Mouse (Mus musculus): ENCODE measurements around the gene Dctn2. TPM values are rescaled to one million over a fixed set of nuclear protein-coding genes. Genes with fewer than 3 reads are reported as not detected.

The Dctn2 gene
- 100 to 1,000 TPM; 271 to 276 TPM for total RNA-seq (2021)

DNA sequence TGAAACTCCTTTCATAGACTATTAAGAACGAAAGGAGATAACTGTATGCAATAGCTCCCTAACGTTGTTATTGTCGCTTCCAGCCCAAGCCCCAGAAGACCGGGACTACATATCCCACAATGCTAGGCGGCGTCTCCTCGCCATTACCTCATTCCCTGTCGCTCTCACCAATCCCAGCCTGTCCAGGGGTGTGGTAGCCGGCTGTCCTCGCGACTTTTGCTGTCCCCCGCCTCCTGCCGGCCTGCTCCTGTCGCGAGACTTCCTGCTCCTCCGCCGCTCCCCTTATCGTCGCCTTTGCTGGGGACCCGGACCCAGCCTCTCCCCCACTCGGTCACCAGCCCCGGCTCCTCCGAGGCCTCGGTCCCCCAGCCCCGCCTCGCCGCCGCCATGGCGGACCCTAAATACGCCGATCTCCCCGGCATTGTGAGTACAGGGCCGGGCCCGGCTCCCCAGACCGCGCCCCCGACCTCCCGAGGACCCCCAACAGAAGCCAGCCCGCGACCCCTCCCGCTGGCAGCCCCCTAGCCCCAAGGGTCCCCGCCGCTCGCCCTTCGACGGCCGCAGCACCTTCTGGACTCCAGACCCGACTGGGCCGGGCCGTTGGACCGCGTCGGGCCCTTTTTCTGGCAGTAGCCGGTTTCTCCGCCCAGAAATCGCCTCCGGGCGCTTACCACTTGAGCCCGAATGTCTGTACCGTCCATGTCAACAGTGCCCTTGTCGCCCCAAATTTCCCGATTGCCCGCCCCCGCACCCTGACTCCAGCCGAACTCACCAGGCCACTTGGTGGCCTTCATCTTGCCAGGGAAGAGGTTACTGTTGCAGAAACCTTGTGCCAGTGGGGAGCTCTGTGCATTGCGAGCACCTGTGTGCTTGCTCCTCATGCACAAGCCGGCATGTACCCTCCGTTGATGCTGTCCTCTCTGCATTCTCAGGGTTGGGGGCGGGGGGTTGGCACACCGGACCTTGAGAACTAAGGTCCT, at the start of gene Dctn2:
Gene Dctn2 (plus strand): TSS at position 257 of the 980 bp plus-strand sequence.
- peak; percentile 79 to 89 for DNase-seq (ENCODE audit: extremely low spot score in 1 of 2, low spot score in 1 of 2)

DNA sequence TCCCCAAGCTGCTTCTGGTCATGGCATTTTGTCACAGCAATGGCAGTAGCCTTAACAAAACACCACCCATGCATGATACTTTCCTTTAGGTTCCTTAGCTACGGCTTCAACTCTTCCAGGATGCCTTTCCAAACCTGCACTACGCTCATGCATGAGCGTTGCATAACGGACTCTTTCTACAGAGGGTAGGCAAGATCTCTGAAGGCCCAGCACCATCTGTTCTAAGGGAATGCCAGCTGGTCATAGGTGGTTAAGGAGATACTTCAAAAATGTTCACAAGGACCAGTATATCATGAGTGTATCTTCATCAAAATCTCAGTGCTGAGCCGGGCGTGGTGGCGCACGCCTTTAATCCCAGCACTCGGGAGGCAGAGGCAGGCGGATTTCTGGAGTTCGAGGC, 49.7 kb upstream of the Dctn2 start:
- DNase-seq (ENCODE audit: extremely low spot score in 1 of 2, low spot score in 1 of 2) = no peak

DNA sequence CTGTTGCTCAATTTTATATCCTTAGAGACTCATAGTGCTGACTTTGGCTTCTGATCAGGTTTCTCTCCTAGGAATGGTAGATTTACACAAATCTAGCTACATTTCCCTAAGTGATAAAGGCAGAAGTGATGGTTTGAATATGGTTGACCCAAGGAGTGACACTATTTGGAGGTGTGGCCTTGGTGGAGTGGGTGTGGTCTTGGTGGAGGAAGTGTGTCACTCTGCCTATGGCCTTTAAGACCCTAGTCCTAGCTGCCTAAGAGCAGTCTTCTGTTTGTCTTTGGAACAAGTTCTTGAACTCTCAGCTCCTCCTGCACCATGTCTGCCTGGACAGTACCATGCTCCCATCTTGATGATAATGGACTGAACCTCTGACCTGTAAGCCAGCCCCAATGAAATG, 49.0 kb upstream of the Dctn2 start:
- DNase-seq (ENCODE audit: extremely low spot score in 1 of 2, low spot score in 1 of 2) = no peak

DNA sequence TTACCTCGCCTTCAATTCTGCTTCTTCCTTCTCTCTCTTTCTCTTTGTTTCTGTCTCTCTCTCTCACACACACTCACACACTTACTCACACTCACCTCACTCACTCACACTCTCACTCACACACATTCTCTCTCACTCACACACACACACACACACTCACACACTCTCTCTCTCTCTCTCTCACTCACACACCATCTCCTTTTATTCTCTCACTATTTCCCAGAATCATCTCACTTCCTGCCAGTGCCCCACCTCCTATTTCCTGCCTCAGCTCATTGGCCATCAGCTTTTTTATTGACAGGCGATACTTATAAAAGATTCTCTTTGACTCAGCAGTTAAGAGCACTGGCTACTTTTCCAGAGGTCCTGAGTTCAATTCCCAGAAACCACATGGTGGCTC, 47.8 kb upstream of the Dctn2 start:
- no peak for DNase-seq (ENCODE audit: extremely low spot score in 1 of 2, low spot score in 1 of 2)

DNA sequence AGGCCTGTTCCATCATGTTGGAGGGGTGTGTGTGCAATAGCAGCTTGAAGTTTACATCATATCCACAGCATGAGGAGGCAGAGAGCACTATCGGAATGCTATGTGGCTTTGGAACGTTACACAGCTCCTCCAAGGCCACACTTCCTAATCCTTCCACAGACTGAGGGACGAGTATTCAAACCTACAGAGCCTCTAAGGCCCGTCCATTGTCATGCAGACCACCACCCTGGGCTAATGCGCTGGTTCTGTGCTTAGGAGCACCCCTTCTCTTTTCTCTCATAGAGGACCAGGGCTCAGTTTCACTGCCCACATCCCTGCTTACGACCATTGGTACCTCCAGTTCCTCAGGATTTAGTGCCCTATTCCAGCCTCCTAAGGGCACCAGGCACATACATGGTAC, 41.0 kb upstream of the Dctn2 start:
- DNase-seq (ENCODE audit: extremely low spot score in 1 of 2, low spot score in 1 of 2) = no peak

DNA sequence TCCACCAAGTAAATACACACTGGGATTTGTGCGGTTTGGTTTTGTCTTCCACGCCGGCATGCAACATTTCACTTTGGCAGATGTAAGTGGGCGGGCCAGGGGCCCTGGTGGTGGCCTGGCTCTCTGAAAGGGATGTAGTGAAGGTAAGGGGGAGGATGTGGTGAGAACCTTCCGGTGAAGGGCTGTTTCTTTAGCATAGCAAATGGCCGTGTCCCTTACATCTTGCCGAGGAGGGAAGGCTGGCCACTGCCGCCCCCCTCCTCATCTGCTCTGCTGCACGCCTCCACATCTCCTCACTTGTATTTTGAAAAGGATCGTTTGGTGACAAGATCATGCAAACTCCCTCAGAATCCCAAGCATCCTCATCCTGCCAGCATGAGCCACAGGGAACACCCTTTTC, 40.4 kb upstream of the Dctn2 start:
- DNase-seq (ENCODE audit: extremely low spot score in 1 of 2, low spot score in 1 of 2) = no peak

DNA sequence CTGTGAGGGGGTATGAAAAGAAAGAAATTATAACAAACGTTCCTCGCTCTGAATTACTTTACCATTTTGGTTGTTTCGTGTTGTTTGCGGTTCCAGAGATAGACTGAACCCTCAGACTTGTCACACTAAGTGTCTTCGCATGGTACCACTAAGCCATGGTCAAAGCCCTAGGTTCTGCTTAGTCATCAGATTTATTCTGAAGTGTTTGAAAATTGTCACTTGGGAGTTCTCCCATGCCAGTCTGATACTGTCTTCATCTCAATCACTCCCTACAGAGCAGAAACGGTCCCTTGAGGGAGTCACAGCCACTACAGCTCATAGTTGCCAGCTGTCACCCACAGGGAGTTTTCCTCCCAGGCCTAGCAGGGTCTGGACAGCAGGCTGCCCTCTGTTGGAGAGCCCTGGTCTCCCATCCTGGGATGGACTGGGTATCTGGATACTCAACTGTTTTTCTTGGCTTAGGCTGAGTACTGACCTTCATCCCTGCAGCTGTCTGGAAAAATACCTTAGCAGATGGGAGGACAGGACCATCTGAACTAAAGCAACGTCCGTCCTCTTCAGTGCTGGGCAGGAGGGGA, 39.8 kb upstream of the Dctn2 start:
- DNase-seq (ENCODE audit: extremely low spot score in 1 of 2, low spot score in 1 of 2) = no peak

DNA sequence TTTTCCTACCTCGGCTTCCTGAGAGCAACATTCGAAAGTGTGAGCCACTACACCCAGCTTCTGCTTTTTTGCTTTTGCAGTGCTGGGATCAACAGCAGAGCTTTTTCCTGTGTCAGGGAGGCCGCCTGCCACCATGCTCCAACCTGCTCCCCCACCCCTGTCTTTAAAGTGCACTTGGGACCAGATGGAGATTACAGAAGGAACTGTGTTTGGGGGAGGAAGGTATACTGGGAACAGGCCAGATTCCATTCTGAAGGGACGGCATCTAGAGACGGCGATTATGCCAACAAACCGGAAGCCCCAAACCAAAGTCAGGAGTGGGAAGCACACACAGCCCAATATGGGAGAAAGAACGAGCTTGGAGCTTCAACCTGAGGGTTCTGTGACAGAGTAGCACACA, 39.0 kb upstream of the Dctn2 start:
- no peak for DNase-seq (ENCODE audit: extremely low spot score in 1 of 2, low spot score in 1 of 2)

DNA sequence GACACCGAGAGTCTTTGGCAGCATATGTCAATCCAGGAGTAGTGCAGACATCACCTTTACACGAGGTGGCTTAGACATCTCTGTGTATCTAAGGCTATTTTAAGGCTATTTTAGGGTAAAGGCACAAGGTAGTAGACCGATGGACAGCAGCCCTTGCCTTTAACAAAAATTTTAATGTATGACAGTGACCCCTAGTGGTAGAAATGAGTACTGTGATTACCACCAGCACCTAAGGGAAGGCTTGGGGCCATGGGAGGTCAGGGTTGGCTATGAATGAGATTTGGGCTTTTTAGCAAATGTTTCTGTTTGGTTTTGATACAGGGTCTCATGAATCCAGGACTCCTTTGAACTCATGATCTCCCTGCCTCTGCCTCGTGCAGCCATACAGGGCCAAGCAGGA, 37.3 kb upstream of the Dctn2 start:
- DNase-seq (ENCODE audit: extremely low spot score in 1 of 2, low spot score in 1 of 2) = peak in 1 of 2 experiments; percentile 29

DNA sequence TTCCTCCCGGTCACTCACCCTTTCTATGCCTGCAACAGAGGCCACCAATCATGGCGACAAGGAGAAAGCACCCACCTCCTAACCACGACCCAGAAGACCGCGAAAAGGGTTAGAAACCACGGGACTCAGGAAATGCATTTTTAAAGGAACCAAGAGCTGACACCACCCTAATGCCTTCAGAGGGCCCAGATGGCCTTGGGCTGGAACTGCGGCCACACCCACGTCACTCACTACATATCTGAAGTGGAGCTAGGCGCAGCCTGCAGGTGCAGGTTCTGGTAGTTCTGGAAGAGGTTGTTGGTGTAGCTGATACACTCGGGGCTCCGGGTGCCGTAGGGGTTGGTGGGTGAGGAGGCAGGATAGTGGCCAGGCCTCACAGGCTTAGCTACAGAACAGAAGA, 35.5 kb upstream of the Dctn2 start:
- DNase-seq (ENCODE audit: extremely low spot score in 1 of 2, low spot score in 1 of 2) = no peak

DNA sequence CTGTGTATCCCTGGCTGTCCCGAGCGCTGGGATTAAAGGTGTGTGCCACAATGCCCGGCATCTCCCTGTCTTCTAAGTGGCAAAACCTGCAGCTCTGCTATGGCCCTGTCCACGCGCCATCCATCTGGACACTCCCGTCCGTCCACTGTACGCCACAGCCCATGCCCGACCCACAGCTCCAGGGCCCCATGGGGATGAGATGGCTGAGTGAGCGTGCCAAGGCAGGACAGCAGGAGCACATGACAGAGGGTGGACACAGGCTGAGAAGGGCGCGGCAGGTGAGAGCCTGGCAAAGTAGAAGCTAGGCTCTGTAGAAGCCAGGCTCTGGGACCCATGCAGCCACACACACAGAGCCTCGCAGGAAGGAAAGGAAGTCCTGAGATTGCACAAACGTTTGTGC, 34.4 kb upstream of the Dctn2 start:
- DNase-seq (ENCODE audit: extremely low spot score in 1 of 2, low spot score in 1 of 2) = no peak

DNA sequence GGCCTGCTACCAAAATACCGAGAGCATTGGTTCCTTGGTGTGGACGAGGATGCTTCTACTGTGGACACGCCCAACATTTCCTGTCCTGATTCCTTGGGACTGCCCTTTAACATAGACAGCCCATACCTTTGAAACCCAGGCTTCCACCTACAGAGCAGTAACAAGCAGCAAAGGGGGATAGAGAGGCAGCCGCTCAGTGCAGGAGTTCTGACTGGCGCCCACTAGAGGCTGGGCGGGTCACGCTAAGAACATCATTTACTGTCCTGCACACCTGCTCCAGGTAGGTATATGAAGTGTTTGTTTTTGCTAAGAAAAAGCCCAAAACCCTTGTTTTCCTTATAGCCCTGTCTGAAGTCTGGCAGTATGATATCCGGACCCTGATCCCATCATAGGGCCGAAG, 33.0 kb upstream of the Dctn2 start:
- no peak for DNase-seq (ENCODE audit: extremely low spot score in 1 of 2, low spot score in 1 of 2)

DNA sequence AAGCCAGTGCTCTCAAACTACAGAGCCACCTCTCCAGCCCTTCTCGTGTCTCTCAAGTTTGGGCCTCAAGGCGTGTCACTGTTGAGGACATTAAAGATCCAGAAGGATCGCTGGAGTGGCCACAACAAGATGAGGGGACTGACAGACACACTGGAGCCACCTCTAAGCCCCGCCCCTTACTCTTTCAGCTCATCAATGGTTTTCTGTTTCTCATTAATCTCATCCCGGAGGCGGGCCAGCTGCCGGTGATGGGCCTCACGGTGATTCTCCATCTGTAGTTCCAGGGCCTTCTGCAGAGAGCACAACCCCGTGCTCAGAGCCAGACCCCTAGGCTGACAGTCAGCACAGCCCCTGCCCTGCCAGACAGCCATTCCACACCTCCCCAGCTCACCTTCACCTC, 29.6 kb upstream of the Dctn2 start:
- DNase-seq (ENCODE audit: extremely low spot score in 1 of 2, low spot score in 1 of 2) = no peak

DNA sequence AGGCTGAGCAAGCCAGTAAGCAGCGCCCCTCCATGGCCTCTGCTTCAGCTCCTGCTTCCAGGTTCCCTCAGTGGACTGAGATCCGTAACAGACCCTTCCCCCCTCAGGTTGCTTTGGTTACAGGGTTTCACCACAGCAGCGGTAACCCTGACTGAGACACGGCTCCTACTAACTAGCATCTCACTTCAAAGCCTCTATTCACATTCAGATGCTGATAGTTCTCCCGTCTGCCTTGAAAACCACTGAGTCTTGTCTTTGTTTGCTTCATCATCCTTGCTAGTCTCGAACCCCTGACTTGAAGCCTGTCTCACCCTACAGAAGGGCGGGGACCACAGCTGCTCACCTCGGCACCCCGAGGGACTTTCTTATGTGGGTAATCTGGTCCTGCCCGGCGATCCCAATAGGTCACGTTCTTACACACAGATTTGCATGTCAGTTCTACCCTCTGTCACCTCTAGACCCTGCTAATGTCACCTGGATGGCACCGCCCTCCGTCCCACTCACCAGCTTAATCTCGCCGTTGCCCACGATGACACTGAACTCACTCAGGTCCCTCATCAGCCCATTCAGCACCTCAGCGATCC, 27.8 kb upstream of the Dctn2 start:
- DNase-seq (ENCODE audit: extremely low spot score in 1 of 2, low spot score in 1 of 2) = no peak

DNA sequence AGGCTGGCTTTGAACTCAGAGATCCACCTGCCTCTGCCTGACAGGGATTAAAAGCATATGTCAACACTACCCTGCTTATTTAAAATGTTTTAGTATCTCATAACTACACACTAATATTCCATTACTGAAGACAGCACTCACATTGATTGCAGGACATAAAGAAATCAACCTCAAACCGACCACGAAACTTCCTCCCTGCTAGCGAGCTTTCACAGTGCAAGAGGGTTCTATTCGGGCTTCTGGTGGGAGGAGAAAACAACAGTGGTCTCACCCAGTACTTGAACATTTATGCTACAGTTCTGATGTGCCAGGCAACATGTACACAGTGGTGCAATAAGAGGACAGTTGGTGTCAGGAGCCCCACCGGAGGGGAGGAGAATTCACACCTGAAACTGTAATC, 15.4 kb upstream of the Dctn2 start:
- no peak for DNase-seq (ENCODE audit: extremely low spot score in 1 of 2, low spot score in 1 of 2)

DNA sequence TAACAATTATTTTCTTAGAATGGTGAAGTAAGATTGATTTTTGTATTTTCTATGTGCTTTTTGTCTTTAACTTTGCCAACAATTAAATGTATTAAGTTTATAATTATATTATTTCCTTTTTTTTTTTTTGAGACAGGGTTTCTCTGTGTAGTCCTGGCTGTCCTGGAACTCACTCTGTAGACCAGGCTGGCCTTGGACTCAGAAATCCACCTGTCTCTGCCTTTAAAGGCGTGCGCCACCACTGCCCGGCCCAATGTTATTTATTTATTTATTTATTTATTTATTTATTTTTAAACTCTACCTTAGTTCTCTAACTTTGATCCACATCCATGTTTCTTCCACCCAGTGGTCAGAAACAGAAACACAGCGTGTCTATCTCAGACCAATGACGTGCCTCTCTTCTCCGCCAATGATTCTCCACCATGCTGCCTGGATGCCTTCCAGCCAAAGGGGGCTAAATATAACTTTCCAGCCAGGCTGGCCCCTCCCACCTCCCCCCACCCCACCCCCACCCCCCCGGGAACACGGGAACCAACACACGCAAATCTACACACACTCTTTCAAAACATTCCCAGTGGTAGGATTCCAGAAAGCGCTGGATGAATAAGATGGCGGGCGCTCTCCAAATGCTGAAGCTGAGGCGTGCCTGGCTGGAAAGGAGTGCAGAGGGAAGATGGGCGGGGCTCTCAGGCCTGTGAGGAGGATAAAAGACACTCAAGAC, 10.4 kb upstream of the Dctn2 start:
- DNase-seq (ENCODE audit: extremely low spot score in 1 of 2, low spot score in 1 of 2) = no peak

DNA sequence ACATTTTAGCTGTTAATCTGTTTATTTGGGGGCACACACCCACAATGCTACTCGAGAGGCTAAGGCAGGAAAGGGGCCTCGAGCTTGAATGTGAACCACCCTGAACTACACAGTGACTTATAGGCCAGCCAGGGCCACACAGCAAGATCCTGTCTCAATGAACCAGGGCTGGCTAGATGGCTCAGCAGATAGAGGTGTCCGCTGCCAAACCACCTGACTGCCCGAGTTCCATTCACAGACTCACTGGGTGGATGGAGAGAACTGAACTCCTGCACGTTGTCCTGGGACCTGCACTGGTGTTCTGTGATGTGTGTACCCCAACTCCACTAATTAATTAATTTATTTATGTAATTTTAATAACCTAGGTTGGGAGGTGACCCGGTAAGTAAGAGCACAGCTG, 8.4 kb upstream of the Dctn2 start:
- no peak for DNase-seq (ENCODE audit: extremely low spot score in 1 of 2, low spot score in 1 of 2)

DNA sequence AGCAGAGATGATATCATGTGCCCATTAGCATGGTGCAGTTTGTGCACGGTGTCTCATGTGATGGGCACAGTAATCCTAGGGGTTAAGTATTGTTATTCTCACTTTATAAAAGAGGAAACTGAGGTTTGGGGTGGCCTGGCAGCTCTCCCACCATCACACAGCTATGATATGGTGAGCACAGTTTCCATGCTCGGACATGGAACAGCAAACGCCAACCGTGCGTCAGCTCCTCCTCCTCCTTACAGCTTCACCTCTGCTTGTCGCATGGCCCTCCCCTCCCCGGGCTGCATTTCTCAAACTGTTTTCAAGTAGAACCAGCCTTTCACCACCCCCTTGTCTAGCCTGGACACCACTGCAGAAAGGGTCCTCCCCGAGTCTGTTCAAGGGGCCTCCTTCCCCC, 7.7 kb upstream of the Dctn2 start:
- no peak for DNase-seq (ENCODE audit: extremely low spot score in 1 of 2, low spot score in 1 of 2)

DNA sequence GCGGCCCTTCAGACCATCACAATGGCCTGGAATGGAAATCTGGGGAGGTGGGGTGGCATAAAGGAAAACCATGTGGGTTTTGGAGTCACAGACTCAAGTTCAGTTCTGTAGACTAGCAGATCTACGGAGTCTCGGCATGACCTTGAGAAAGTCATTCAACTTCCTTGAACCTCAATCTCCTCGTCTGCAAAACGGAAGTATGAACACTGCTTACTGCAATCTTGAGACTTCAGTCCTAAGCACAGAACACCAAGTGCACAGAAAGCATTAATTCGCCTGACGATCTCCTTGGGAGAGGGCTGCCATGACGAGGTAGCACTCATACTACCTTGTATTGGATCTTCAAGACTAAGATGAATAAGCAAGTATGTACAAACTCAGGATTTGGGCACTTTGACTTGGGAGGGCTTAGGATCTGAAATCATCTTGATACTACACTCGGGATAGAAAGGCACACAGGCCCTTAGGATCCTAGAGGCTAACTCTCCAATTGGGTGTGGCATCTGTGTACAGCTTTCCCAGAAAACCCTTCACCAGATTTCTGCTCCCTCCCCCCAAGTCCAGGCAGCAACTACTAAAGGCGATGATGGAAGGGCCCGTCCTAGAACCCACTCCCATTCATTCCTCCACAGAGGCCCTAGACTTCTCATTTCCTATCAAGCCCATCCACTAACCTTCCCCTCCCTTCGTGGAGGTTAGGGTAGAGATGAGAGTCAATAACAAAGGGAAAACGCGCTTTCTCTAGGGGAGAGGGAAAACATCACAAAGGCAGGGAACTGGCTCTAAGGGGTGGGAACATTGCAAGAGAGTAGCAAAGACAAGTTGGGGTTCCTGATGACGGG, 4.2 kb upstream of the Dctn2 start:
- no peak for DNase-seq (ENCODE audit: extremely low spot score in 1 of 2, low spot score in 1 of 2)
